Mouse (Mus musculus): Measurements from ENCODE around the gene Gm10406.
A peak's percentile ranks its signal among the peaks of the same experiment; 100 is the strongest.
"Not testable (repeated sequence)": the region's sequence is repeated elsewhere in the genome, so short reads cannot be mapped to it uniquely, and the experiment has no call there.

Gm10406 gene

DNA sequence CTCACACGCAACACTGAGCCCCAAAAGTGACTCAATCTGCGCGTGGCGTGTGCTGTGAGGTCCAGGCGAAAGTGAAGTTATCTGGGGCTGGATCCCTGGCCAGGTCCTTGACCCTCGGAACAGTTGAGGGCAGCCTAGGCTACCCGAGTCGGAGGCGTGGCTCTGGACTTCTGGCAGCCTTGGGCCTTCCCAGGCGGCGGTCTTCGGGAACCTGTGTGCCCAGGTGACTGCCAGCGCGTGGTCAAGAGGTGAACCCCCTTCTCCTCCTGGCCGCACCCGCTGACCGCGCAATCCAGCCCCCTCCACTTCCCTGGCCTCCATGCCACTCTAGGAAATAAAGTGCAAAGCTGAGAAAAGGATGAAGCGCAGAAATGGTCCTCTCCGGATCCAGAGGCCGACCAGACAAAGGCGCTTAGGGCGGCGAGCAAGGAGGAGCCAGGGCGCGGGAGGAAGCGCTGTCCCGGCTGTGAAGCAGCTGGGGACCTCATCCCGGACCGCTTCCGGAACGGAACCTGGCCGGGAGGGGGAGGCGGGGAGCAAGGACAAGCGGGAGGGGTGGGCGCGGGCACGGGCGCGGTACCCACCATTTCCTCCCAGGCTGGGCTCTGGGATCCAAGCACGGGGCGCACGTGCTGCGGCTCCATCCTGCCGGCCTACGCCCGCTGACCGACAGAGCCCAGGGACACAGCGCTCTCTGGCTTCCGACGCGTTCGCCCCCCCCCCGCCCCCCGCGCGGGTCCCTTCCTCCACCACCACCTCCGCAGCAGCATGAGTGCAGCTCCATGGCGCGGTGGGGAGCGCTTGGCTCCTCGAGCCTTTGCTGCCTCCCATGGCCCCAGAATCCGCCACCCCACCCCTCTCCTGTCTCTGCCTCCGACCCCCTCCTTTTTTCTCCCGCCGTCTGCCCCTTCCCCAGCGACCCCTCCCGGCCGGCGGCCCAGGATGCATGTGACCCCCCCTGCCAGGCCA is at the start of gene Gm10406:
Gm10406 (minus strand) TSS at position 669 of the 969 bp plus-strand sequence.
- DNase-seq (ENCODE audit: low read depth, low spot score) = peak; percentile 8

DNA sequence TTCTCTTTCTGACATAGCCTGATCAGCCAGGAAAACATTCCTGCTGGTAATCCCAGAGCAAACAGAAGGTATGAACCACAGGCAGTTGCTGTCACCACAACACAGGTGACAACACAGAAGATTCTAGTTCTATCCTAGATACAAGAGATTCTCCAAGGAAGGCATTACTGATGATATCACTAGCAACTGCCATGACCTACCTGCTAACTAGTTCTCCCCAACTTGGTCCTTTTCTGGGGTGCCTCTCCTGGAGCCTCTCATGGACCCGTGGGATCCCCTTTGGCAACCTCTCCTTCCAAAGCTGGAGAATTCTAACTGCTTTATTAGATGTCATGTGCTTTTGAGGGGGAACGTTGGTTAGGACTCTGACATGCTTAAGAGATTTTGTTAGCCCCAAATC is 17.6 kb upstream of the Gm10406 start, which contains the start of gene Gm3685:
Gm3685 (minus strand) TSS at position 101 of the 400 bp plus-strand sequence.
- DNase-seq (ENCODE audit: low read depth, low spot score) = not testable (repeated sequence)

- not testable (repeated sequence) for DNase-seq (ENCODE audit: low read depth, low spot score)
These were observed 975 bp downstream of the Gm10406 start for GRCm38 (mm10) chr14:7026274-7026673.

GRCm38 (mm10) chr14:6973718-6974117 is 53.5 kb downstream of the Gm10406 start, which contains the start of gene Gm6356:
Gene Gm6356, minus strand, starts transcription at chr14:6973818.
- DNase-seq (ENCODE audit: low read depth, low spot score) = not testable (repeated sequence)
